Mouse (Mus musculus) hindbrain, postnatal 0 days (tissue): Measurements from ENCODE around the gene Erich2. TPM values are rescaled to one million over a fixed set of nuclear protein-coding genes. Genes with fewer than 3 reads are reported as not detected.

Source experiments
- ATAC-seq: fragments of 200-750 bp; cut with Nextera tagmentation; 2 replicates; pipeline ENCODE4 v1.8.0; 2017; ENCODE audit warnings: mild to moderate bottlenecking, moderate TSS enrichment, moderate library complexity
- DNase-seq: peaks from one replicate; pipeline ENCODE4 v3.0.0-alpha.2; 2015; ENCODE audit warnings: low spot score
- H3K27ac ChIP-seq: fragments of 300-500 bp; sonication (generic); 2 replicates; pipeline ENCODE4 v1.5.1; 2014; ENCODE audit warnings: mild to moderate bottlenecking
- H3K27me3 ChIP-seq: fragments of 300-500 bp; sonication (generic); 2 replicates; pipeline ENCODE4 v1.6.1; 2014; ENCODE audit warnings: low read length, mixed read lengths; ENCODE audit not compliant: insufficient read depth
- H3K36me3 ChIP-seq: fragments of 300-500 bp; sonication (generic); 2 replicates; pipeline ENCODE4 v1.6.1; 2014; ENCODE audit warnings: low read length, mixed read lengths; ENCODE audit not compliant: insufficient read depth
- H3K4me1 ChIP-seq: fragments of 300-500 bp; sonication (generic); 2 replicates; pipeline ENCODE4 v1.6.1; 2014; ENCODE audit warnings: antibody characterized with exemption, low read length, mixed read lengths; ENCODE audit not compliant: insufficient read depth
- H3K4me2 ChIP-seq: fragments of 300-500 bp; sonication (generic); 2 replicates; pipeline ENCODE4 v1.6.1; 2014; ENCODE audit warnings: low read depth, mild to moderate bottlenecking, low read length, moderate library complexity, mixed read lengths
- H3K4me3 ChIP-seq: fragments of 300-500 bp; sonication (generic); 2 replicates; pipeline ENCODE4 v1.5.1; 2014; ENCODE audit warnings: low read length
- H3K9ac ChIP-seq: fragments of 300-500 bp; sonication (generic); replicated peaks from 2 replicates; pipeline ENCODE4 v1.6.1; 2014; ENCODE audit warnings: mild to moderate bottlenecking, low read length, moderate library complexity, mixed read lengths
- H3K9me3 ChIP-seq: fragments of 300-500 bp; sonication (generic); 2 replicates; pipeline ENCODE4 v1.6.1; 2016; ENCODE audit warnings: low read length, mixed read lengths
- CTCF ChIP-seq: IDR thresholded peaks from 2 replicates; pipeline ENCODE4 v1.5.1; 2016; ENCODE audit warnings: antibody characterized with exemption, control low read depth, low read depth
- WGBS: fragments of 180-500 bp; shearing (Covaris S2); extraction: QIAGEN DNeasy Blood & Tissue Kit; methylation state at CpG from one replicate; pipeline ENCODE4 v1.1.7; 2014; 5-methylcytosine and 5-hydroxymethylcytosine counted together
- polyA plus RNA-seq: library from polyadenylated mRNA; unstranded; fragments of >200 nt; fragmentation: Nextera tagmentation; extraction: Ambion mirVana; gene quantifications from 2 replicates; pipeline ENCODE4 v1.2.1, GENCODE M21; 2015
- total RNA-seq: library from RNA; depleted of rRNA; stranded (reverse); fragments of >200 nt; gene quantifications from 2 replicates; pipeline ENCODE4 v1.2.3, GENCODE M21; 2014

Erich2 gene
- total and polyA plus RNA-seq, 2 experiments from 2014 or later, result 1.8 to 6.3 TPM

GRCm38 (mm10) chr2:70565651-70566602 is 57.3 kb downstream of the Erich2 start:
- 7% methylated on average over 30 of the region's 30 CpGs for WGBS

GRCm38 (mm10) chr2:70566603-70566981 is 58.0 kb downstream of the Erich2 start:
- Histone ChIP-seq H3K27ac (peak overlapping the region; percentile 85), H3K4me3 (peak overlapping the region; percentile 48), H3K9me3 (no peaks in the 10 kb centered on the region), H3K27me3 (peaks cover 28% of the 10 kb centered on the region; the same call in 1 of the 2 replicates), H3K4me2 (peak overlapping the region; percentile 59), H3K36me3 (no peaks in the 10 kb centered on the region), H3K4me1 (peaks cover 4% of the 10 kb centered on the region; the same call in 1 of the 2 replicates), H3K9ac (peak overlapping the region; percentile 56)
- DNase-seq (peak; percentile 63), ATAC-seq (no peak)
- no peak for TF ChIP-seq CTCF
- WGBS, result 6% methylated on average over 18 of the region's 18 CpGs

More at GRCm38 (mm10) chr2:70565651-70566602, 57.3 kb downstream of the Erich2 start:
- Histone ChIP-seq H3K27me3 (peaks cover 28% of the 10 kb centered on the region; the same call in 1 of the 2 replicates), H3K9me3 (no peaks in the 10 kb centered on the region), H3K36me3 (no peaks in the 10 kb centered on the region), H3K4me1 (peaks cover 4% of the 10 kb centered on the region; the same call in 1 of the 2 replicates), H3K4me2 (peak overlapping the region; percentile 59), H3K27ac (peak overlapping the region; percentile 85), H3K9ac (peak overlapping the region; percentile 56), H3K4me3 (peak overlapping the region; percentile 48)
- TF ChIP-seq CTCF, result no peak
- ATAC-seq, result no peak
- DNase-seq, result peak; percentile 22

GRCm38 (mm10) chr2:70567071-70567681 is 58.6 kb downstream of the Erich2 start:
- Histone ChIP-seq H3K4me1 (no peaks in the 10 kb centered on the region), H3K27ac (peak overlapping the region; percentile 85), H3K36me3 (no peaks in the 10 kb centered on the region), H3K4me3 (peak overlapping the region; percentile 48), H3K9ac (peak overlapping the region; percentile 56), H3K27me3 (peaks cover 28% of the 10 kb centered on the region; the same call in 1 of the 2 replicates), H3K9me3 (no peaks in the 10 kb centered on the region), H3K4me2 (peak overlapping the region; percentile 59)
- peak; percentile 60 for ATAC-seq
- 6% methylated on average over 23 of the region's 23 CpGs for whole genome bisulfite sequencing
- DNase-seq, result peak; percentile 79
- peak; percentile 63 for TF ChIP-seq CTCF

GRCm38 (mm10) chr2:70567682-70568077 is 59.1 kb downstream of the Erich2 start:
- Histone ChIP-seq H3K27me3 (peaks cover 28% of the 10 kb centered on the region; the same call in 1 of the 2 replicates), H3K27ac (peak overlapping the region; percentile 85; the same call in 1 of the 2 replicates), H3K9me3 (no peaks in the 10 kb centered on the region), H3K9ac (peak overlapping the region; percentile 56), H3K4me1 (no peaks in the 10 kb centered on the region), H3K36me3 (no peaks in the 10 kb centered on the region), H3K4me3 (peak overlapping the region; percentile 48), H3K4me2 (peak overlapping the region; percentile 59)
- ATAC-seq (no peak), DNase-seq (no peak)
- no peak for TF ChIP-seq CTCF
- under 1% methylated on average over 12 of the region's 12 CpGs for WGBS

GRCm38 (mm10) chr2:70568198-70568941 is 59.8 kb downstream of the Erich2 start:
- Histone ChIP-seq H3K36me3 (no peaks in the 10 kb centered on the region), H3K27me3 (peaks cover 25% of the 10 kb centered on the region; the same call in 1 of the 2 replicates), H3K4me3 (peak overlapping the region; percentile 48), H3K9me3 (no peaks in the 10 kb centered on the region), H3K9ac (peak overlapping the region; percentile 21; the same call in 1 of the 2 replicates), H3K4me2 (peak overlapping the region; percentile 59), H3K4me1 (no peaks in the 10 kb centered on the region), H3K27ac (peak overlapping the region; percentile 85)
- peak; percentile 54 for DNase-seq
- WGBS, result 1% methylated on average over 34 of the region's 34 CpGs
- ATAC-seq, result no peak
- TF ChIP-seq CTCF, result no peak

GRCm38 (mm10) chr2:70571698-70572097 is 63.1 kb downstream of the Erich2 start:
- ATAC-seq (no peak), DNase-seq (peak; percentile 30)
- Histone ChIP-seq H3K4me3 (no peak overlapping the region), H3K36me3 (no peaks in the 10 kb centered on the region), H3K9ac (no peak overlapping the region), H3K27me3 (peaks cover 5% of the 10 kb centered on the region; the same call in 1 of the 2 replicates), H3K4me1 (no peaks in the 10 kb centered on the region), H3K4me2 (no peak overlapping the region), H3K9me3 (no peaks in the 10 kb centered on the region), H3K27ac (no peak overlapping the region)
- TF ChIP-seq CTCF, result no peak
- 47% methylated on average over 4 of the region's 4 CpGs for WGBS
